Mouse (Mus musculus): ENCODE results near the gene Supt6.

DNA sequence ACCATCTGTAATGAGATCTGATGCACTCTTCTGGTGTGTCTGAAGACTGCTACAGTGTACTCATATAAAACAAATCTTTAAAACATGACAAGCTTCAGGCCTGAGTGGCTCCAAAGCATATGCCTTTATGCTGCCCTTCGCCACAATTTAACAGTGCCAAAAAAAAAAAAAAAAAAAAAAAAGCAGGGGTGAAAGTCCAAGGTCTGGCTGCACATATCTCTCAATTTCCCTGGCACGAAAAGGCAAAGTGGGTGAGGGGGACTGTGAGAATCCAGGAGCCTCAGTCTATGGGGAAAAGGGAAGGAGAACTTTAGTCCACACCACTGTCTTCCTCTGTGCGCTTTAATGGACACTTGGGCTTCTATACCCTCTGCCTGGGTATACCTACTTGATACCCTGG lies 43.4 kb downstream of the Supt6 start:
- TF ChIP-seq UBTF (IDR thresholded peaks at IDR 0.05; ENCODE audit: borderline replicate concordance, insufficient read depth, low read depth, low read length) (no peak), GATA1 (IDR thresholded peaks at IDR 0.05; ENCODE audit: low read depth, low read length) (no peak), CHD1 (IDR thresholded peaks at IDR 0.05; ENCODE audit: low read depth, low read length) (no peak), POLR2A (IDR thresholded peaks at IDR 0.05; ENCODE audit: control insufficient read depth in 1 of 2, insufficient read depth in 1 of 2, low read depth in 1 of 2, low read length in 2 of 2, poor library complexity in 1 of 2) (no peak), RAD21 (IDR thresholded peaks at IDR 0.05; ENCODE audit: low read depth, low read length) (no peak), ETS1 (IDR thresholded peaks at IDR 0.05; ENCODE audit: low read depth, low read length) (no peak), EP300 (IDR thresholded peaks at IDR 0.05; ENCODE audit: low read depth in 1 of 2, low read length in 2 of 2) (no peak), CTCF (IDR thresholded peaks at IDR 0.05 in 2 of 3, conservative IDR thresholded peaks at IDR 0.05 in 1 of 3; ENCODE audit: control insufficient read depth in 1 of 3, insufficient read depth in 1 of 3, low read depth in 2 of 3, low read length in 3 of 3, poor library complexity in 1 of 3, severe bottlenecking in 1 of 3) (no peak)
